Mouse (Mus musculus) brain, embryonic 14.5 days (tissue): Measurements from ENCODE around the gene Pheta1. TPM values are rescaled to one million over a fixed set of nuclear protein-coding genes. Genes with fewer than 3 reads are reported as not detected.

Experiments
- DNase-seq: peaks from one replicate; pipeline ENCODE4 v3.0.0-alpha.2; 2011; ENCODE audit warnings: low read depth
- CTCF ChIP-seq: fragments of 200-500 bp; IDR thresholded peaks from 2 replicates; pipeline ENCODE4 v1.5.1; 2012; ENCODE audit warnings: inconsistent platforms, mild to moderate bottlenecking, moderate library complexity, borderline replicate concordance; ENCODE audit not compliant: insufficient read depth, insufficient read length; ENCODE audit errors: extremely low read depth
- POLR2A ChIP-seq: fragments of 200-500 bp; IDR thresholded peaks from 2 replicates; pipeline ENCODE4 v1.6.1; 2012; ENCODE audit warnings: mild to moderate bottlenecking, inconsistent platforms, borderline replicate concordance; ENCODE audit not compliant: poor library complexity, insufficient read depth, insufficient read length, severe bottlenecking; ENCODE audit errors: extremely low read depth
- polyA plus RNA-seq: library from polyadenylated mRNA; depleted of rRNA; stranded (reverse); fragments of >200 nt; gene quantifications from 2 replicates; pipeline ENCODE4 v1.2.3, GENCODE M21; 2012; rRNA removed

Gene Pheta1
- polyA plus RNA-seq, 1 experiment: 45.0 TPM

DNA sequence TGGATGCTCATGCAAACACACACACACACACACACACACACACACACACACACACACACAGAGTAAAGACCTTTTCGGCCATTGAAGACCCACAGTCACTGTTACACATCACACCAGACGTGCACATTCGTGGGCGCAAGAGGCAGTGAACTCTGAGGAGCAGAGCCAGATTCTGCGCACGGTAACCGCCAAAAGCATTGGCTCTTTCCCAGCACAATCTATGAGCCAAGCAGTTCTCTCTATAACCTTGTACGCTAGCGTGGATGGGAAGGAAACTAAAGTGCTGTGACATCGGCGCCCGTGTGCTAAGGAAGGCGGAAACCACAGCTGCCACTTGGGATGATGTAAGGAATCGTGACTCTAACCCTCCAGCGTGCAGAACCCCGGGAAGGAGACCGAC lies 29.9 kb downstream of the Pheta1 start:
- peak; percentile 71 for DNase-seq
- TF ChIP-seq CTCF (no peak), POLR2A (no peak)

DNA sequence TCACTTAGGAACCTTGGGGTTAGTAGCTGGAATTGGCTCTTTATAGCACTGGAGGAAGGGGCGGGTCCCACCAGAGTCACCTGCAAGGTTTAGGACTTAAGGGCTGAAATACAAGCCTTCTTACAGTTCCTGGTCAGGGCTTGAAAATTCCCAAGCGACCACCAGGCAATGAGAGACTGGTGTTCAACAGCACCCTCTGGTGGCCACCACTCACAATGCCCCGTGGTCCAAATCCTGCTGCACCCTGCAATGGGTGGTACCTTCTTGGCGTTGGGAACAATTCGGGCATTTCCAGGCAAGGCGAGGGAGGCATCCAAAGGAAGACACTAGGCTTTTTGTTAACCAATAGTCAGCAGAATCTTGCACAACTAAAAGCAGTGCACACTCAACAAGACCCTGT lies 30.4 kb downstream of the Pheta1 start:
- peak; percentile 20 for DNase-seq
- TF ChIP-seq CTCF (peak; percentile 65), POLR2A (no peak)

DNA sequence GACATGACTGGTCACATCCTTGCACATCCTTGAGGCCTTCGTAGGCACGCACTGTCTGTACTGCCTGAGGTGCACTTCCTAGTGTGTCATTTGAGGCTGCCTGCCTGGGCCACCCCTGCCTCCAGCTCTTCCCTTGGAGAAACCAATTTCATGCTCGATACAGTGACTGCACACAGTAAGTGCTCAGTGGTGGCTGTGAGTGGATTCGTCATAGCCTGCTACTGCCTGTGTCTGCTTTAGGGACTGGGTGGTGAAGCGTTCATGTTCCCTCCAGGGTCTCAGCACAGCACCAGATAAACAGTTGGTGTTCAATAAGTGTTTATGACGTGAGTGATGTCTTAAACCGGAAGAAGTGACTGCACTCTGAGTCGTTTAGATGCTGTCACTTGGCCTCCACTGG lies 34.6 kb downstream of the Pheta1 start:
- no peak for TF ChIP-seq POLR2A
- TF ChIP-seq CTCF: no peak
- DNase-seq: no peak

DNA sequence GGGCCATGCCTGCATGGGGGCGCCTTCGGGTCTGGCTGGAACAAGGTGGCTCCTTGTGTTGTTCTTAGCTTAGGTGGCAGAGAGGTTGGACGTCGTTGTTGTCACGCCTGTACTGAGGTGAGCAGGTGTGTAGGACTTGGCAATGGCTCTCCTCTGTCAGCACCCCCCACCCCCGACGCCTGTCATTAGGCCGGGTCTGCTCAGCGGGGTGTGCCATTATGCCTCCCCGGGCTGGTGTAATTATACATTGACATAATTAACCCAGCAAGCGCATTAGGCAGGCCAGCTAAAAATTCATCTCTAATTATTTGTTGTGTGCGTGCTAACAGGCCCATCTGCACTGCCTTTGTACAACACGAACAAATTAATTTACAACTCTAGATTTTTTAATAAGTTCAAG lies 40.6 kb downstream of the Pheta1 start:
- peak; percentile 93 for DNase-seq
- TF ChIP-seq CTCF (no peak), POLR2A (no peak)

DNA sequence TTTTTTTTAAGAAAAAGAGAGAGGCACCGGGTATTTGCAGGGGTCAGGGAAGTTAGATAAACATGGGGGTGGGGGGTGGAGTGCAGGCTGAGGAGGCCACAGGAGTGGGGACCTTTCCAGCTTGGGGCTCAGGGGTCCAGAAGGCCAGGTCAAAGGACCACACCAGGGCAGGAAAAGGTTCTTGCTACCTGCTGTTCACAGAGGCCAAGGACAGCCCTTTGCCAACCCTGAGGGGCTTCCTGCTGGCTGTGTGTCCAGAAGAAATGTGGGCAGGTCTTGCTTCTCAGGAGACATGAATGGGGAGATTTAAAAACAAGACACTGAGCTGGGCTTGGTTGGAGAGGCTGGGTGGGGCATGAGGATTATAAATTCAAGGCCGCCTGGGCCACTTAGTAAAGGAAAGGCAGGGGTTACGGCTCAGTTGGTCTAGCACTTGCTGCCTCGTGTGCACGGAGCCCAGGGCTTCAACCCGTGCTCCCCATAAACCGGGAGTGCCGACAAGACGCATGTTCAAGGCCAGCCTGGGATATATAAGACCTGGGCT lies 41.1 kb downstream of the Pheta1 start:
- TF ChIP-seq POLR2A (no peak), CTCF (no peak)
- peak; percentile 65 for DNase-seq

DNA sequence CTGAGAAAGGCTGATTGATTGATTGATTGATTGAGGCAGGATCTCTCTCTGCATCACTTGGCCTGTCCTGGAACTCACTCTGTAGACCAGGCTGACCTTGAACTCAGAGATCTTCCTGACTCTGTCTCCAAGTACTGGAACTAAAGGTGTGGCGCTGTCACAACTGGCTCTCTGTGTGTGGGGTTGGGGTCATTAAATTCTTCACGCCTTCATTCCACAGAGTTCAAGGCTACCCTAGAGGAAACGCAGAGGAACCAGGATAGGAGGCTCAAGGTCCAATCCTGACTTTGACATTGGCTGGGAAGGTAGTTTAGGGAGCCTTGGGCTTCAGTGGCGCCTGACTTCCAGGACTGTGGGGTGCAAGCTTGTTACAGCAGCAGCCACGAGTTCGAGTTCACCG lies 42.1 kb downstream of the Pheta1 start:
- no peak for DNase-seq
- TF ChIP-seq POLR2A (no peak), CTCF (no peak)

DNA sequence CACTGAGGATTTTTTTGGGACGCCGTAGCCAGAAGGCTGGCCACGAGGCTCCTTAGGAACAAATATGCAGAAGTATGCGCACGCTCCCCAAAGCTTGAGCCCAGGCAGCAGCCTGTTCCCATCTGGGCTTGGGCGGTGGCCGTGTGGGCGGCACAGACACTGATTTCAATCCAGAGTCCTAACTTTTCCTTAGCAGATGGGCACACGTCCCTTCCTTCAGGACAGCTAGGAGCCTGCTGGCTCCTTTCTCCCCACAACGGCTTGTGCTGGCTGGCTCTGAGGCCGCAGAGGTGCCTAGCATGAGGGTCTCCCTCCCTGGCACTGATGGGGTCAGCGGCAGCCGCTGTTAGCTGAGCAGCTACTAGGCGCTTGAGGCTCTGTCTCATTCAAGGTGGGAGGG lies 43.5 kb downstream of the Pheta1 start:
- no peak for DNase-seq
- TF ChIP-seq POLR2A (no peak), CTCF (no peak)

DNA sequence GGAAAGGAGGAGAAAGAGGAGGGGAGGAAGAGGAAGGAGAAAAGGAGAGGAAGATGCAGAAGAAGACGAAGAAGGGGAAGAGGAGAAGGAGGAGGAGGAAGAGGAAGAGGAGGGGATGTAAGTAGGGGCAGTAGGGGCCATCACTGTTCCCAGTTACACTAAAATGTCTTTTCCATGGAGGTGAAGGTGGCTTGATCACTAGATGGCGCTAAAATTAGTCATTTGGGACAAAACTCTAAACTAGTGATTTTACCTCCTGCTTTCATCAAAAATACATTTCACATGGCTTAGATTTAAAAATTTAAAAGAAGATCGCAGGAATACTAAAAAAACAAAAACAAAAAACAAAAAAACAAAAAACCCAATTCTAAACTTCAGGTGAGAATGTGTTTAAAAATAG lies 44.8 kb downstream of the Pheta1 start:
- peak; percentile 66 for DNase-seq
- peak; percentile 32 for TF ChIP-seq CTCF
- TF ChIP-seq POLR2A: no peak

DNA sequence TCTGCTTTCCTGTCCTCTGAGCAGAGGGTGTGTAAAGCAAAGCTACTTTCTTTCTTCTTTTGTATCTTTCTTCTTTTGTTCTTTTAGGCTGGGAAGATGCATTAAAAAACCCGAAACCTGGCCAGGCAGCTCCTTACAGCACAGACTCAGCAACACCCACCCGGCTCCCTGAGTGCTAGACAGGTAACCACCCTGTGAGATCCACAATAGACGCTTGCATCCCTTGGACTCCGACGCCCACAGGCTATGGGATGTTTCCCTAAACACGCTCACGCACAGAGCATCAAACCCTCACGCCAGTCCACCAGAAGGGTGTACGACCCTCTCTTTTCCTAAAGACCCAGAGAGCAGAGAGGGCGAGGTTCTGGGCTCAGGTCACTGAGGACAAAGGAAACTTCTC lies 45.9 kb downstream of the Pheta1 start:
- TF ChIP-seq CTCF (no peak), POLR2A (no peak)
- peak; percentile 17 for DNase-seq

DNA sequence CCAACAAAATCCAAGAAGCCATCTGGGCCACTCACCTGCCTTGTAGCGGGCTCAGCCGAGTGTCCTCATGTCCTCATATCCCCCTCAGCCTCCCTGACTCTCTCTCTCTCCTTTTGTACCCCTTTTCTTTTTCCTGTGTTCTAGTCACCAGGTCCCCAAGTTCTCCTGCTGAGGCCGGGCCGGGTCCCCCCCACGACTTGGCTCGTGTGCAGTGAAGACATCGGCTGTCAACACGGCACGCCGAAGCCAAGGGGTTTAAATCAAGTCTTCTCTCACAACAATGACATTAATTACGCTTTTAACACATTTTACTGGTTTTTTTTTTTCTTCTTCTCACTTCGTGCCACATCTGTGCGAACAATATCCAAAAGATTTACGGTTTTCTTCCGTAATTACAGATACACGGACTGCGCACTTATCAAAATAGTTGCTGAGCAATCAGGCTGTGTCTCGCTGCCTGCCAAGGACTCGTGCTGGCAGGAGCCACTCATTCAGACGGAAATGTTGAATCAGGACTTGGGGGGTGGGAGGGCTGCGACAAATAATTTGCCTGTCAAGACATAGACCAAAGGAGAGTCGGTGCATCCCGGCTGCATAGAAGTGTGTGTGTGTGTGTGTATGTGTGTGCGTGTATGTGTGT lies 46.5 kb downstream of the Pheta1 start:
- no peak for TF ChIP-seq POLR2A
- TF ChIP-seq CTCF: no peak
- DNase-seq: peak; percentile 92

DNA sequence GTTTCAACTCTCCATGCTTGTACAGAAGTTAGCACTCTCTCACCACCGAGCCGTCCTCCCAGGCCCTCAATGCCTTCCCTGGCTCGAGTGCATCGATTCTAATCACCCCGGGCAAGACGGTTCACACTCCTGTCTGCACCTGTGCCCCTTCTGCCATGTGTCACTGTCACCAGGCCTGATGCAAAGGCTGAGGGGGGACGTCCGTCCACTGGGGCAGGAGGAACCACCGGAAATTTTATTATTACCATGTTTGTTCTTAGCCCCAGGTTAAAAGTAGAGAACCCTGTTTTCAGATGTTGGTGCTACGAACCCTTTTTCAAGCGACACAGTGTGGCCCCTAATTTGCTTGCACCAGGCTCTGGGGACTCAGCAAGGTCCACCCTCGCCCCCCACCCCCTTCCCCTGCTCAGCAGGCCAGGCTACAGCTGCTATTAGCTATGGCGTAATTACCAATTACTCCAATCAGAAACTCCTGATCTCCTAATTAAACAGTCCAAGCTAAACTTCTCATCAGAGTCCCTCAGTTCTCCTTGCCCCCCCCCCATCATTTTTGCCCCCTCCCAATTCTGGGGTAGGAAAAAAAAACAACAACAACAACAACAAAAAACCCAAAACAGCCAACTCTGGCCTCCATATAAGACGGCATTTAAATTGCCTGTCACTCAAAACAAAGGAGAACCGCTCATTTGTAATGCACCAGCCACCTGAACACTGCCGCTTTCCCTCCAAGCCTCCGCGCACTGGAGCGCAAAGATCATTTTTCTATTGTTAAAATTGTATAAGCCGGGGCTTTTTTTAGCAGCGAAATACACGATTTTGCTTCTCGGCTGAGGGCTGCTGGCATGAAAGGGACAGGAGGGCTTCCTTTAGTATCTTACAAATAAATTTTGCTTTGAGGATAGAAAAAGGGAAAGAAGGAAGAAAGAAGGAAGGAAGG lies 54.3 kb downstream of the Pheta1 start:
- DNase-seq: peak; percentile 82
- TF ChIP-seq CTCF (no peak), POLR2A (no peak)

Other genes with a start within 250 kb of the Pheta1 start
- 1.5 and 1.8 TPM in 2 replicates for gene Acad12, start 230.0 kb upstream of the Pheta1 start, polyA plus RNA-seq
- 1.8 and 2.8 TPM in 2 replicates for gene Acad10, start 188.5 kb upstream of the Pheta1 start, polyA plus RNA-seq
- 31.4 and 41.5 TPM in 2 replicates for gene Brap, start 188.4 kb upstream of the Pheta1 start, polyA plus RNA-seq
- 156 and 226 TPM in 2 replicates for gene Atxn2, start 137.6 kb upstream of the Pheta1 start, polyA plus RNA-seq
- 10.2 and 13.5 TPM in 2 replicates for gene Sh2b3, start 11.3 kb upstream of the Pheta1 start, polyA plus RNA-seq
- gene Cux2, start 201.1 kb downstream of the Pheta1 start, polyA plus RNA-seq: 50.2 and 52.6 TPM in 2 replicates